Mouse (Mus musculus) embryonic facial prominence, embryonic 13.5 days (tissue): ENCODE data around the gene Pbx2. TPM values are rescaled to one million over a fixed set of nuclear protein-coding genes. Genes with fewer than 3 reads are reported as not detected.

Experiments
- polyA plus RNA-seq: library from polyadenylated mRNA; unstranded; fragments of >200 nt; fragmentation: Nextera tagmentation; extraction: Ambion mirVana; gene quantifications from 2 replicates; pipeline ENCODE4 v1.2.1, GENCODE M21; 2015

Gene Pbx2
- polyA plus RNA-seq, 1 experiment from 2014 or later, result 19.2 TPM

Other genes with a start within 250 kb of the Pbx2 start
- 0.13 and 0.17 TPM in 2 replicates for gene Btnl2, start 236.4 kb upstream of the Pbx2 start, polyA plus RNA-seq
- gene Btnl1, start 214.1 kb upstream of the Pbx2 start, polyA plus RNA-seq, result 0.21 TPM in 1 of 2 replicates, not detected in the other
- gene BC051142, start 192.4 kb upstream of the Pbx2 start, polyA plus RNA-seq, result 0.52 and 0.96 TPM in 2 replicates
- not detected in 2 replicates for gene Btnl4, start 113.9 kb upstream of the Pbx2 start, polyA plus RNA-seq
- 0.54 TPM in 1 of 2 replicates, not detected in the other for gene Btnl6, start 73.9 kb upstream of the Pbx2 start, polyA plus RNA-seq
- 4.4 and 5.0 TPM in 2 replicates for gene Notch4, start 27.0 kb upstream of the Pbx2 start, polyA plus RNA-seq
- 5.3 and 6.0 TPM in 2 replicates for gene Gpsm3, start 1.5 kb upstream of the Pbx2 start, polyA plus RNA-seq
- gene Ager, start 6.6 kb downstream of the Pbx2 start, polyA plus RNA-seq, result 3.6 and 4.2 TPM in 2 replicates
- gene Rnf5, start 12.4 kb downstream of the Pbx2 start, polyA plus RNA-seq, result 130 and 132 TPM in 2 replicates
- gene Agpat1, start 13.0 kb downstream of the Pbx2 start, polyA plus RNA-seq, result 50.7 and 57.5 TPM in 2 replicates
- gene Egfl8, start 24.7 kb downstream of the Pbx2 start, polyA plus RNA-seq, result 7.5 and 10.2 TPM in 2 replicates
- 21.6 and 22.2 TPM in 2 replicates for gene Ppt2, start 37.2 kb downstream of the Pbx2 start, polyA plus RNA-seq
- 0.55 and 0.78 TPM in 2 replicates for gene Prrt1, start 38.3 kb downstream of the Pbx2 start, polyA plus RNA-seq
- 15.0 and 18.0 TPM in 2 replicates for gene Fkbpl, start 53.5 kb downstream of the Pbx2 start, polyA plus RNA-seq
- 97.8 and 106 TPM in 2 replicates for gene Atf6b, start 55.9 kb downstream of the Pbx2 start, polyA plus RNA-seq
- 0.03 and 0.04 TPM in 2 replicates for gene Tnxb, start 79.3 kb downstream of the Pbx2 start, polyA plus RNA-seq
- gene C4b, start 152.6 kb downstream of the Pbx2 start, polyA plus RNA-seq, result 0.34 TPM in 1 of 2 replicates, not detected in the other
- not detected in 2 replicates for gene Cyp21a1, start 213.3 kb downstream of the Pbx2 start, polyA plus RNA-seq
- gene Stk19, start 245.7 kb downstream of the Pbx2 start, polyA plus RNA-seq, result 25.4 and 29.4 TPM in 2 replicates
- gene Dxo, start 245.8 kb downstream of the Pbx2 start, polyA plus RNA-seq, result 66.3 and 75.1 TPM in 2 replicates